7 mouse cellular contexts compared by ENCODE assay signal in genomic region chr17:75551512-75552400, GRCm38 (mm10). TPM values are rescaled to one million over a fixed set of nuclear protein-coding genes. Genes with fewer than 3 reads are reported as not detected.
DNase-seq lines count a peak whose midpoint lies in the region; ATAC-seq lines count a peak whose summit lies in the region.

TSS of gene Fam98a (minus strand) at chr17:75551946.

- ATAC-seq in intestine, embryonic 16.5 days: peak; percentile 100
- ATAC-seq in midbrain, embryonic 11.5 days (ENCODE audit: low FRiP score): peak; percentile 99

- peak within 1 kb of the TSS; percentile 87 for H3K9ac ChIP-seq in intestine, embryonic 16.5 days (ENCODE audit: low read depth, low read length)
- H3K9ac ChIP-seq in midbrain, embryonic 11.5 days (ENCODE audit: low read length): peak within 1 kb of the TSS; percentile 81

- H3K4me1 ChIP-seq in intestine, embryonic 16.5 days (ENCODE audit: control insufficient read depth, insufficient read depth, low read length): peaks cover 6% of the 10 kb centered on the region; the same call in 1 of the 2 replicates
- no peaks in the 10 kb centered on the region; the same call in 1 of the 2 replicates for H3K4me1 ChIP-seq in midbrain, embryonic 11.5 days (ENCODE audit: control insufficient read depth, insufficient read depth, low read length)

- no peaks in the 10 kb centered on the region for H3K36me3 ChIP-seq in intestine, embryonic 16.5 days (ENCODE audit: control insufficient read depth, insufficient read depth, low read length)
- H3K36me3 ChIP-seq in midbrain, embryonic 11.5 days (ENCODE audit: control insufficient read depth, insufficient read depth, low read length): no peaks in the 10 kb centered on the region

- DNase-seq in adrenal gland, adult 8-10 months: peak; percentile 97
- DNase-seq in embryo, embryonic 9.5 days (ENCODE audit: extremely low spot score): peak; percentile 98
- peak; percentile 98 to 99 for DNase-seq in gastrocnemius, postnatal 4 days (ENCODE audit: low spot score in 2 of 2)
- peak; percentile 97 to 98 for DNase-seq in left cerebral cortex, postnatal 36 days (ENCODE audit: low spot score in 2 of 2)
- DNase-seq in midbrain, embryonic 11.5 days (ENCODE audit: low spot score, missing footprints): peak; percentile 100
- DNase-seq in skeletal muscle tissue, adult 2 months (ENCODE audit: low read depth, low spot score): peak; percentile 99

- intact Hi-C loops in left cerebral cortex, postnatal 36 days (cut with DNase I): no loop called here

- under 1% methylated on average over 56 of the region's 56 CpGs for WGBS in intestine, embryonic 16.5 days
- under 1% methylated on average over 56 of the region's 56 CpGs for WGBS in midbrain, embryonic 11.5 days

- H3K9me3 ChIP-seq in intestine, embryonic 16.5 days (ENCODE audit: control insufficient read depth, low read length): no peaks in the 10 kb centered on the region
- no peaks in the 10 kb centered on the region for H3K9me3 ChIP-seq in midbrain, embryonic 11.5 days (ENCODE audit: control insufficient read depth, low read length)

- peak within 1 kb of the TSS; percentile 87 for H3K4me2 ChIP-seq in intestine, embryonic 16.5 days (ENCODE audit: low read depth, low read length)
- H3K4me2 ChIP-seq in midbrain, embryonic 11.5 days: peak within 1 kb of the TSS; percentile 58

- peak within 1 kb of the TSS; percentile 90 for H3K4me3 ChIP-seq in intestine, embryonic 16.5 days (ENCODE audit: low read length)
- peak within 1 kb of the TSS; percentile 74 for H3K4me3 ChIP-seq in midbrain, embryonic 11.5 days (ENCODE audit: low read depth, low read length)

- H3K27me3 ChIP-seq in intestine, embryonic 16.5 days (replicated peaks; ENCODE audit: control insufficient read depth, insufficient read depth, low read length): no peaks in the 10 kb centered on the region
- H3K27me3 ChIP-seq in midbrain, embryonic 11.5 days (ENCODE audit: control insufficient read depth, insufficient read depth, low read length): no peaks in the 10 kb centered on the region

- H3K27ac ChIP-seq in intestine, embryonic 16.5 days (ENCODE audit: low read length): peak within 1 kb of the TSS; percentile 68
- no peak within 1 kb of the TSS; the same call in 1 of the 2 replicates for H3K27ac ChIP-seq in midbrain, embryonic 11.5 days (ENCODE audit: low read depth, low read length)

RNA-seq across cellular contexts. Expression of gene Fam98a, which starts in this region (rescaled TPM):
- total RNA-seq in adrenal gland, adult 8-10 months (2022): 10 to 100 TPM; 27.8 to 37.4 (median 35.5) TPM
- 10 to 100 TPM; 38.0 to 44.3 TPM for total RNA-seq in gastrocnemius, postnatal 4 days (2021)
- 17.6 and 18.8 TPM in 2 replicates for polyA plus RNA-seq in intestine, embryonic 16.5 days (2015; fragmentation: Nextera tagmentation; extraction: Ambion mirVana)
- 10 to 100 TPM; 41.8 to 42.2 TPM for total RNA-seq in left cerebral cortex, postnatal 36 days (2021)
- polyA plus RNA-seq in midbrain, embryonic 11.5 days (2014; fragmentation: Nextera tagmentation; extraction: Ambion mirVana): 8.7 and 9.1 TPM in 2 replicates
